Mouse (Mus musculus): Measurements from ENCODE around the gene Tmem39a. TPM values are rescaled to one million over a fixed set of nuclear protein-coding genes. Genes with fewer than 3 reads are reported as not detected.
A peak's percentile ranks its signal among the peaks of the same experiment; 100 is the strongest.

Gene Tmem39a
- polyA plus RNA-seq, 1 experiment, result 38.3 TPM

- Histone ChIP-seq H3K4me1 (ENCODE audit: control insufficient read depth, insufficient read depth, insufficient read length) (no peaks in the 10 kb centered on the region), H3K36me3 (ENCODE audit: control insufficient read depth, insufficient read depth, low read length) (peaks cover 9% of the 10 kb centered on the region), H3K27ac (ENCODE audit: insufficient read depth, low read length) (peak overlapping the region; percentile 30; the same call in 1 of the 2 replicates), H3K27me3 (ENCODE audit: control insufficient read depth, insufficient read depth, low read length) (no peaks in the 10 kb centered on the region), H3K4me3 (ENCODE audit: extremely low read depth, insufficient read depth, insufficient read length) (peak overlapping the region; percentile 92)
- DNase-seq (ENCODE audit: low read depth in 1 of 2, low spot score in 2 of 2), result no peak
- TF ChIP-seq POLR2A (IDR thresholded peaks at IDR 0.05; ENCODE audit: low read depth, low read length), result no peak
- no peak for TF ChIP-seq CTCF (IDR thresholded peaks at IDR 0.05; ENCODE audit: extremely low read depth, insufficient read depth, insufficient read length, insufficient replicate concordance)
- WGBS, result 2% methylated on average over 25 of the region's 25 CpGs
These were observed 4.5 kb downstream of the Tmem39a start for GRCm38 (mm10) chr16:38562968-38563327.

GRCm38 (mm10) chr16:38563516-38563915, 5.0 kb downstream of the Tmem39a start:
- Histone ChIP-seq H3K4me3 (ENCODE audit: extremely low read depth, insufficient read depth, insufficient read length) (peak overlapping the region; percentile 92; the same call in 1 of the 2 replicates), H3K4me1 (ENCODE audit: control insufficient read depth, insufficient read depth, insufficient read length) (no peaks in the 10 kb centered on the region), H3K27ac (ENCODE audit: insufficient read depth, low read length) (no peak overlapping the region), H3K27me3 (ENCODE audit: control insufficient read depth, insufficient read depth, low read length) (no peaks in the 10 kb centered on the region), H3K36me3 (ENCODE audit: control insufficient read depth, insufficient read depth, low read length) (peaks cover 12% of the 10 kb centered on the region)
- DNase-seq (ENCODE audit: low read depth in 1 of 2, low spot score in 2 of 2), result no peak
- TF ChIP-seq POLR2A (IDR thresholded peaks at IDR 0.05; ENCODE audit: low read depth, low read length) (no peak), CTCF (IDR thresholded peaks at IDR 0.05; ENCODE audit: extremely low read depth, insufficient read depth, insufficient read length, insufficient replicate concordance) (no peak)
- 29% methylated on average over 10 of the region's 10 CpGs for WGBS

- 90% methylated on average over 5 of the region's 5 CpGs for WGBS
- TF ChIP-seq POLR2A (IDR thresholded peaks at IDR 0.05; ENCODE audit: low read depth, low read length) (no peak), CTCF (IDR thresholded peaks at IDR 0.05; ENCODE audit: extremely low read depth, insufficient read depth, insufficient read length, insufficient replicate concordance) (no peak)
- peaks cover 19% of the 10 kb centered on the region for H3K36me3 ChIP-seq (ENCODE audit: control insufficient read depth, insufficient read depth, low read length)
These were observed 9.7 kb downstream of the Tmem39a start for GRCm38 (mm10) chr16:38568192-38568591.

GRCm38 (mm10) chr16:38571481-38571880, 13.0 kb downstream of the Tmem39a start:
- TF ChIP-seq CTCF (IDR thresholded peaks at IDR 0.05; ENCODE audit: extremely low read depth, insufficient read depth, insufficient read length, insufficient replicate concordance) (no peak), POLR2A (IDR thresholded peaks at IDR 0.05; ENCODE audit: low read depth, low read length) (no peak)
- Histone ChIP-seq H3K36me3 (ENCODE audit: control insufficient read depth, insufficient read depth, low read length) (peaks cover 20% of the 10 kb centered on the region), H3K27me3 (ENCODE audit: control insufficient read depth, insufficient read depth, low read length) (no peaks in the 10 kb centered on the region), H3K4me3 (ENCODE audit: extremely low read depth, insufficient read depth, insufficient read length) (no peak overlapping the region), H3K4me1 (ENCODE audit: control insufficient read depth, insufficient read depth, insufficient read length) (no peaks in the 10 kb centered on the region), H3K27ac (ENCODE audit: insufficient read depth, low read length) (no peak overlapping the region)
- WGBS, result 95% methylated on average over 3 of the region's 3 CpGs
- DNase-seq (ENCODE audit: low read depth in 1 of 2, low spot score in 2 of 2), result no peak

More at GRCm38 (mm10) chr16:38568192-38568591, 9.7 kb downstream of the Tmem39a start:
- no peak overlapping the region for H3K4me3 ChIP-seq (ENCODE audit: extremely low read depth, insufficient read depth, insufficient read length)
- H3K4me1 ChIP-seq (ENCODE audit: control insufficient read depth, insufficient read depth, insufficient read length), result no peaks in the 10 kb centered on the region
- no peak for DNase-seq (ENCODE audit: low read depth in 1 of 2, low spot score in 2 of 2)
- H3K27me3 ChIP-seq (ENCODE audit: control insufficient read depth, insufficient read depth, low read length), result no peaks in the 10 kb centered on the region
- H3K27ac ChIP-seq (ENCODE audit: insufficient read depth, low read length), result no peak overlapping the region

GRCm38 (mm10) chr16:38584761-38585160, 26.3 kb downstream of the Tmem39a start:
- Histone ChIP-seq H3K27ac (ENCODE audit: insufficient read depth, low read length) (no peak overlapping the region), H3K36me3 (ENCODE audit: control insufficient read depth, insufficient read depth, low read length) (peaks cover 35% of the 10 kb centered on the region), H3K4me1 (ENCODE audit: control insufficient read depth, insufficient read depth, insufficient read length) (no peaks in the 10 kb centered on the region), H3K27me3 (ENCODE audit: control insufficient read depth, insufficient read depth, low read length) (no peaks in the 10 kb centered on the region), H3K4me3 (ENCODE audit: extremely low read depth, insufficient read depth, insufficient read length) (no peak overlapping the region)
- WGBS, result 80% methylated on average over 7 of the region's 7 CpGs
- TF ChIP-seq CTCF (IDR thresholded peaks at IDR 0.05; ENCODE audit: extremely low read depth, insufficient read depth, insufficient read length, insufficient replicate concordance) (no peak), POLR2A (IDR thresholded peaks at IDR 0.05; ENCODE audit: low read depth, low read length) (no peak)
- DNase-seq (ENCODE audit: low read depth in 1 of 2, low spot score in 2 of 2), result no peak

- no peak overlapping the region for H3K27ac ChIP-seq (ENCODE audit: insufficient read depth, low read length)
- DNase-seq (ENCODE audit: low read depth in 1 of 2, low spot score in 2 of 2), result no peak
- H3K4me3 ChIP-seq (ENCODE audit: extremely low read depth, insufficient read depth, insufficient read length), result no peak overlapping the region
- no peaks in the 10 kb centered on the region for H3K27me3 ChIP-seq (ENCODE audit: control insufficient read depth, insufficient read depth, low read length)
- TF ChIP-seq CTCF (IDR thresholded peaks at IDR 0.05; ENCODE audit: extremely low read depth, insufficient read depth, insufficient read length, insufficient replicate concordance) (no peak), POLR2A (IDR thresholded peaks at IDR 0.05; ENCODE audit: low read depth, low read length) (no peak)
- H3K36me3 ChIP-seq (ENCODE audit: control insufficient read depth, insufficient read depth, low read length), result peaks cover 35% of the 10 kb centered on the region
- no peaks in the 10 kb centered on the region for H3K4me1 ChIP-seq (ENCODE audit: control insufficient read depth, insufficient read depth, insufficient read length)
- 64% methylated on average over 5 of the region's 5 CpGs for WGBS
These were observed 26.7 kb downstream of the Tmem39a start for GRCm38 (mm10) chr16:38585186-38585585.

- no peaks in the 10 kb centered on the region for H3K4me1 ChIP-seq (ENCODE audit: control insufficient read depth, insufficient read depth, insufficient read length)
- TF ChIP-seq POLR2A (IDR thresholded peaks at IDR 0.05; ENCODE audit: low read depth, low read length) (no peak), CTCF (IDR thresholded peaks at IDR 0.05; ENCODE audit: extremely low read depth, insufficient read depth, insufficient read length, insufficient replicate concordance) (no peak)
- no peak overlapping the region for H3K4me3 ChIP-seq (ENCODE audit: extremely low read depth, insufficient read depth, insufficient read length)
- H3K27me3 ChIP-seq (ENCODE audit: control insufficient read depth, insufficient read depth, low read length), result no peaks in the 10 kb centered on the region
- H3K27ac ChIP-seq (ENCODE audit: insufficient read depth, low read length), result no peak overlapping the region
- 89% methylated on average over 5 of the region's 5 CpGs for WGBS
- peaks cover 38% of the 10 kb centered on the region for H3K36me3 ChIP-seq (ENCODE audit: control insufficient read depth, insufficient read depth, low read length)
- DNase-seq (ENCODE audit: low read depth in 1 of 2, low spot score in 2 of 2), result no peak
These were observed 28.7 kb downstream of the Tmem39a start for GRCm38 (mm10) chr16:38587163-38587562.
